Mouse (Mus musculus) spleen, adult 2 months (tissue): ENCODE data around the gene Trp53i11. TPM values are rescaled to one million over a fixed set of nuclear protein-coding genes. Genes with fewer than 3 reads are reported as not detected.

ENCODE experiments used
- DNase-seq, 2 experiments: peaks; one replicate each; pipeline versions ENCODE4 v3.0.0 to v3.0.0-alpha.2; 2012 to 2021; ENCODE audit warnings: low spot score in 2 of 2, low read depth in 1 of 2
- H3K27ac ChIP-seq: fragments of 200-500 bp; 2 replicates; pipeline ENCODE4 v1.5.1; 2012; ENCODE audit warnings: low read length, inconsistent platforms; ENCODE audit not compliant: insufficient read depth
- H3K27me3 ChIP-seq: fragments of 200-500 bp; 2 replicates; pipeline ENCODE4 v1.6.1; 2012; ENCODE audit warnings: mild to moderate bottlenecking, moderate library complexity, low read length, inconsistent platforms; ENCODE audit not compliant: control insufficient read depth, insufficient read depth
- H3K36me3 ChIP-seq: fragments of 200-500 bp; 2 replicates; pipeline ENCODE4 v1.6.1; 2012; ENCODE audit warnings: mild to moderate bottlenecking, low read length, inconsistent platforms; ENCODE audit not compliant: control insufficient read depth, insufficient read depth
- H3K4me1 ChIP-seq: fragments of 200-500 bp; 2 replicates; pipeline ENCODE4 v1.6.1; 2011; ENCODE audit warnings: inconsistent platforms; ENCODE audit not compliant: control insufficient read depth, insufficient read depth, insufficient read length
- H3K4me3 ChIP-seq: fragments of 200-500 bp; 2 replicates; pipeline ENCODE4 v1.5.1; 2011; ENCODE audit warnings: mild to moderate bottlenecking, inconsistent platforms; ENCODE audit not compliant: insufficient read depth, insufficient read length; ENCODE audit errors: extremely low read depth
- CTCF ChIP-seq: fragments of 200-500 bp; IDR thresholded peaks from 2 replicates; pipeline ENCODE4 v1.5.1; 2011; ENCODE audit warnings: mild to moderate bottlenecking, inconsistent platforms; ENCODE audit not compliant: insufficient read depth, insufficient read length, insufficient replicate concordance; ENCODE audit errors: extremely low read depth
- POLR2A ChIP-seq: fragments of 200-500 bp; IDR thresholded peaks from 2 replicates; pipeline ENCODE4 v1.6.1; 2011; ENCODE audit warnings: low read depth, low read length, inconsistent platforms
- WGBS: fragments of 180-500 bp; shearing (Covaris S2); methylation state at CpG from one replicate; pipeline ENCODE4 v1.1.7; 2018; 5-methylcytosine and 5-hydroxymethylcytosine counted together
- polyA plus RNA-seq: library from polyadenylated mRNA; depleted of rRNA; stranded (reverse); fragments of >200 nt; gene quantifications from 2 replicates; pipeline ENCODE4 v1.2.3, GENCODE M21; 2012

The Trp53i11 gene
- polyA plus RNA-seq, 1 experiment, result 149 TPM

GRCm38 (mm10) chr2:93217015-93217414, 29.7 kb downstream of the Trp53i11 start:
- peak; percentile 18 to 71 for DNase-seq
- peak; percentile 67; the same call in 1 of the 2 replicates for TF ChIP-seq CTCF
- no peak for TF ChIP-seq POLR2A
- no peak overlapping the region for H3K27ac ChIP-seq
- no peaks in the 10 kb centered on the region for H3K36me3 ChIP-seq
- no peaks in the 10 kb centered on the region for H3K27me3 ChIP-seq
- H3K4me1 ChIP-seq, result peaks cover 8% of the 10 kb centered on the region; the same call in 1 of the 2 replicates
- WGBS, result 37% methylated on average over 7 of the region's 7 CpGs
- H3K4me3 ChIP-seq, result no peak overlapping the region

GRCm38 (mm10) chr2:93218353-93218990, 31.1 kb downstream of the Trp53i11 start:
- 82% methylated on average over 7 of the region's 7 CpGs for WGBS
- no peaks in the 10 kb centered on the region for H3K27me3 ChIP-seq
- DNase-seq, result no peak
- H3K27ac ChIP-seq, result no peak overlapping the region
- H3K4me3 ChIP-seq, result no peak overlapping the region
- no peaks in the 10 kb centered on the region for H3K36me3 ChIP-seq
- H3K4me1 ChIP-seq, result peaks cover 8% of the 10 kb centered on the region; the same call in 1 of the 2 replicates
- no peak for TF ChIP-seq CTCF
- no peak for TF ChIP-seq POLR2A

GRCm38 (mm10) chr2:93219576-93219975, 32.2 kb downstream of the Trp53i11 start:
- H3K27me3 ChIP-seq, result no peaks in the 10 kb centered on the region
- DNase-seq, result no peak
- TF ChIP-seq POLR2A, result no peak
- TF ChIP-seq CTCF, result no peak
- H3K4me1 ChIP-seq, result no peaks in the 10 kb centered on the region; the same call in 1 of the 2 replicates
- H3K36me3 ChIP-seq, result no peaks in the 10 kb centered on the region
- H3K4me3 ChIP-seq, result no peak overlapping the region
- 95% methylated on average over 3 of the region's 3 CpGs for WGBS
- H3K27ac ChIP-seq, result no peak overlapping the region

GRCm38 (mm10) chr2:93220447-93220846, 33.1 kb downstream of the Trp53i11 start:
- no peaks in the 10 kb centered on the region for H3K27me3 ChIP-seq
- DNase-seq, result no peak
- H3K36me3 ChIP-seq, result no peaks in the 10 kb centered on the region
- H3K27ac ChIP-seq, result no peak overlapping the region
- H3K4me1 ChIP-seq, result no peaks in the 10 kb centered on the region; the same call in 1 of the 2 replicates
- 88% methylated on average over 5 of the region's 5 CpGs for WGBS
- no peak for TF ChIP-seq POLR2A
- TF ChIP-seq CTCF, result no peak
- no peak overlapping the region for H3K4me3 ChIP-seq

GRCm38 (mm10) chr2:93223463-93223862, 36.1 kb downstream of the Trp53i11 start:
- no peaks in the 10 kb centered on the region for H3K27me3 ChIP-seq
- no peaks in the 10 kb centered on the region; the same call in 1 of the 2 replicates for H3K4me1 ChIP-seq
- H3K27ac ChIP-seq, result no peak overlapping the region
- no peak for DNase-seq
- no peaks in the 10 kb centered on the region for H3K36me3 ChIP-seq
- WGBS, result 80% methylated on average over 6 of the region's 6 CpGs
- H3K4me3 ChIP-seq, result no peak overlapping the region
- no peak for TF ChIP-seq CTCF
- no peak for TF ChIP-seq POLR2A

- Histone ChIP-seq H3K4me3 (no peak overlapping the region), H3K4me1 (no peaks in the 10 kb centered on the region; the same call in 1 of the 2 replicates), H3K27ac (no peak overlapping the region), H3K27me3 (no peaks in the 10 kb centered on the region), H3K36me3 (no peaks in the 10 kb centered on the region)
- 42% methylated on average over 20 of the region's 20 CpGs for WGBS
- TF ChIP-seq POLR2A, result no peak
- TF ChIP-seq CTCF, result peak; percentile 62; the same call in 1 of the 2 replicates
- peak in 1 of 2 experiments; percentile 37 for DNase-seq
Measured at GRCm38 (mm10) chr2:93226606-93227595, 39.6 kb downstream of the Trp53i11 start.
